Mouse (Mus musculus): ENCODE results near the gene Pakap. TPM values are rescaled to one million over a fixed set of nuclear protein-coding genes. Genes with fewer than 3 reads are reported as not detected.
A peak's percentile ranks its signal among the peaks of the same experiment; 100 is the strongest.

Gene Pakap
- polyA plus RNA-seq, 1 experiment from 2014 or later, result 57.2 TPM

GRCm38 (mm10) chr4:57801986-57802385 lies 234.0 kb downstream of the Pakap start:
- Histone ChIP-seq H3K9me3 (ENCODE audit: low read depth, low read length) (no peaks in the 10 kb centered on the region), H3K4me1 (ENCODE audit: insufficient read depth) (peaks cover 24% of the 10 kb centered on the region), H3K9ac (no peak overlapping the region), H3K27ac (ENCODE audit: low read depth) (no peak overlapping the region), H3K36me3 (ENCODE audit: insufficient read depth) (no peaks in the 10 kb centered on the region), H3K4me3 (ENCODE audit: low read depth, low read length) (no peak overlapping the region), H3K27me3 (ENCODE audit: insufficient read depth, low read length) (no peaks in the 10 kb centered on the region), H3K4me2 (no peak overlapping the region)
- DNase-seq (no peak), ATAC-seq (ENCODE audit: insufficient read depth) (no peak)
- 90% methylated on average over 5 of the region's 5 CpGs for WGBS
- TF ChIP-seq CTCF (IDR thresholded peaks at IDR 0.05; ENCODE audit: low read depth), result no peak

- no peaks in the 10 kb centered on the region for H3K9me3 ChIP-seq (ENCODE audit: low read depth, low read length)
- H3K36me3 ChIP-seq (ENCODE audit: insufficient read depth), result no peaks in the 10 kb centered on the region
- no peaks in the 10 kb centered on the region for H3K27me3 ChIP-seq (ENCODE audit: insufficient read depth, low read length)
- ATAC-seq (ENCODE audit: insufficient read depth) (no peak), DNase-seq (no peak)
- no peak overlapping the region for H3K27ac ChIP-seq (ENCODE audit: low read depth)
- H3K4me2 ChIP-seq, result no peak overlapping the region
- TF ChIP-seq CTCF (IDR thresholded peaks at IDR 0.05; ENCODE audit: low read depth), result no peak
- no peak overlapping the region for H3K9ac ChIP-seq
- peaks cover 23% of the 10 kb centered on the region for H3K4me1 ChIP-seq (ENCODE audit: insufficient read depth)
- 81% methylated on average over 3 of the region's 3 CpGs for WGBS
- H3K4me3 ChIP-seq (ENCODE audit: low read depth, low read length), result no peak overlapping the region
Observed at GRCm38 (mm10) chr4:57802411-57802810, 234.4 kb downstream of the Pakap start.

GRCm38 (mm10) chr4:57804902-57805301 lies 236.9 kb downstream of the Pakap start:
- H3K4me3 ChIP-seq (ENCODE audit: low read depth, low read length), result no peak overlapping the region
- no peak overlapping the region for H3K27ac ChIP-seq (ENCODE audit: low read depth)
- no peaks in the 10 kb centered on the region for H3K9me3 ChIP-seq (ENCODE audit: low read depth, low read length)
- TF ChIP-seq CTCF (IDR thresholded peaks at IDR 0.05; ENCODE audit: low read depth), result no peak
- DNase-seq (no peak), ATAC-seq (ENCODE audit: insufficient read depth) (no peak)
- no peaks in the 10 kb centered on the region for H3K36me3 ChIP-seq (ENCODE audit: insufficient read depth)
- no peak overlapping the region for H3K9ac ChIP-seq
- 67% methylated on average over 6 of the region's 6 CpGs for WGBS
- H3K4me2 ChIP-seq, result no peak overlapping the region
- peaks cover 11% of the 10 kb centered on the region; the same call in 1 of the 2 replicates for H3K4me1 ChIP-seq (ENCODE audit: insufficient read depth)
- no peaks in the 10 kb centered on the region for H3K27me3 ChIP-seq (ENCODE audit: insufficient read depth, low read length)

- WGBS, result 71% methylated on average over 4 of the region's 4 CpGs
- Histone ChIP-seq H3K4me3 (ENCODE audit: low read depth, low read length) (no peak overlapping the region), H3K9ac (no peak overlapping the region), H3K4me1 (ENCODE audit: insufficient read depth) (no peaks in the 10 kb centered on the region), H3K9me3 (ENCODE audit: low read depth, low read length) (no peaks in the 10 kb centered on the region), H3K27ac (ENCODE audit: low read depth) (no peak overlapping the region), H3K36me3 (ENCODE audit: insufficient read depth) (no peaks in the 10 kb centered on the region), H3K4me2 (no peak overlapping the region), H3K27me3 (ENCODE audit: insufficient read depth, low read length) (no peaks in the 10 kb centered on the region)
- TF ChIP-seq CTCF (IDR thresholded peaks at IDR 0.05; ENCODE audit: low read depth), result no peak
- no peak for DNase-seq
- ATAC-seq (ENCODE audit: insufficient read depth), result no peak
Observed at GRCm38 (mm10) chr4:57809449-57809848, 241.5 kb downstream of the Pakap start.

GRCm38 (mm10) chr4:57812075-57812474 lies 244.1 kb downstream of the Pakap start:
- Histone ChIP-seq H3K9me3 (ENCODE audit: low read depth, low read length) (no peaks in the 10 kb centered on the region), H3K36me3 (ENCODE audit: insufficient read depth) (no peaks in the 10 kb centered on the region), H3K9ac (no peak overlapping the region), H3K27ac (ENCODE audit: low read depth) (0 out of 2 replicates have a peak overlapping the region, but pooled peaks have one; percentile 18), H3K4me3 (ENCODE audit: low read depth, low read length) (no peak overlapping the region), H3K27me3 (ENCODE audit: insufficient read depth, low read length) (no peaks in the 10 kb centered on the region), H3K4me2 (no peak overlapping the region), H3K4me1 (ENCODE audit: insufficient read depth) (no peaks in the 10 kb centered on the region)
- WGBS, result 94% methylated on average over 1 of the region's 1 CpGs
- no peak for ATAC-seq (ENCODE audit: insufficient read depth)
- DNase-seq, result no peak
- TF ChIP-seq CTCF (IDR thresholded peaks at IDR 0.05; ENCODE audit: low read depth), result no peak

DNA sequence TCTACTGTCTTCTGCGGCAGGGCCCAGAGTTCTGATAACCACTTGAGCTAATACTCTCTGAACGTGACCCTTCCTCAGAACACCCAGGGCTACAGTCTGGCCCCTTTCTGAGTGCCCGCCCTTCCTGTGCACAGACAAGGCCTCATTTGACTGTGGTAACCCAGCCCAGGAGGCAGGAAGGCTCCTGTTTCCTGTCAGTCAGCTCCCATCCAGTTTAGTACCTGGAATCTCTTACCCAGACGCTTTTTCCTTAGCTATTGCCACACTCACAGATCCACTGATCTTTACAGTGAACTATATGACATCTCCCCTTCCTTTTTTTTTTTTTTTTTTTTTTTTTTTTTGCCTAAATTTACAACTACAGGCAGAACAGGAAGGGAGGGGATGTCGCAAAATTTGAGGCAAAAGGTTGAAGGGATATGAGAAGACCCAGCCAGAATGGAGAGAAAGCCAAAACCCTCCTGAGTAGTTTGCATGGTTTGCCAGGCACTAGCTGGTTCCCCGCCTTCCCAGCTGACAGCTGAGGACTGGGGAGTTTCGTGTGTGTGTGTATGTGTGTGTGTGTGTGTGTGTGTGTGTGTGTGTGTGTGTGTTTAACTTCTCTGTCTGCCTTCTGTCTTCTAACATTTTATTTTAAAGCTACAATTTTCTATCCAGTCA lies 245.1 kb downstream of the Pakap start:
- TF ChIP-seq CTCF (IDR thresholded peaks at IDR 0.05; ENCODE audit: low read depth), result no peak
- H3K27me3 ChIP-seq (ENCODE audit: insufficient read depth, low read length), result no peaks in the 10 kb centered on the region
- peak overlapping the region; percentile 71 for H3K27ac ChIP-seq (ENCODE audit: low read depth)
- no peaks in the 10 kb centered on the region for H3K36me3 ChIP-seq (ENCODE audit: insufficient read depth)
- no peak overlapping the region for H3K4me2 ChIP-seq
- DNase-seq, result peak; percentile 56
- no peak overlapping the region for H3K9ac ChIP-seq
- no peaks in the 10 kb centered on the region; the same call in 1 of the 2 replicates for H3K9me3 ChIP-seq (ENCODE audit: low read depth, low read length)
- WGBS, result 29% methylated on average over 7 of the region's 7 CpGs
- H3K4me1 ChIP-seq (ENCODE audit: insufficient read depth), result no peaks in the 10 kb centered on the region
- no peak overlapping the region for H3K4me3 ChIP-seq (ENCODE audit: low read depth, low read length)
- ATAC-seq (ENCODE audit: insufficient read depth), result peak; percentile 68

DNA sequence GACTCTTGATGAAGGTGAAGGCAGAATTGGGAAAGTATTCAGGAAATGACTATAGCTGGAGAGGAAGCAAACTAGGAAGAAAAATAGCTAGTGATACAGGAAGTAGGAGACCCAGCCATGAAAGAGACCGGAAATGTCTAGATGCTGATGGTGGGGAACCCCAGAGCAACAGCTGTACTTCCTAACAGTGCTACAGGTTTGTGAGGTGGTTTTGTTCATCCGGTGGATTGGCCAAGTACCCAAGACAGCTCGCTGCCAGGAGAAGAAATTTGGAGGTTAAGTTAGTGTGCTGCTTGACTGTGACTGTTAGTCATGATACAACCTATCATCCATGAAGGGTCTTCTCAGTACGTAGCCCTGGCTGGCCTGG lies 245.6 kb downstream of the Pakap start:
- no peaks in the 10 kb centered on the region for H3K4me1 ChIP-seq (ENCODE audit: insufficient read depth)
- H3K4me3 ChIP-seq (ENCODE audit: low read depth, low read length), result no peak overlapping the region
- H3K27ac ChIP-seq (ENCODE audit: low read depth), result peak overlapping the region; percentile 71
- H3K27me3 ChIP-seq (ENCODE audit: insufficient read depth, low read length), result no peaks in the 10 kb centered on the region
- H3K36me3 ChIP-seq (ENCODE audit: insufficient read depth), result no peaks in the 10 kb centered on the region
- no peaks in the 10 kb centered on the region; the same call in 1 of the 2 replicates for H3K9me3 ChIP-seq (ENCODE audit: low read depth, low read length)
- TF ChIP-seq CTCF (IDR thresholded peaks at IDR 0.05; ENCODE audit: low read depth), result no peak
- no peak overlapping the region for H3K4me2 ChIP-seq
- ATAC-seq (ENCODE audit: insufficient read depth) (no peak), DNase-seq (no peak)
- WGBS, result 82% methylated on average over 4 of the region's 4 CpGs
- H3K9ac ChIP-seq, result no peak overlapping the region
